Mouse (Mus musculus) heart, postnatal 14 days (tissue): ENCODE measurements at regions not wholly inside any gene's neighbourhood (a gene's known extent, or its start where the extent isn't known, plus 50 kb on each side); places are given as distances from the start of the nearest gene placed in this dataset.

Experiments
- DNase-seq, 2 experiments: peaks; one replicate each; pipeline ENCODE4 v3.0.0; 2021 to 2022
- intact Hi-C: fragments of 180-260 bp; cut with DNase I; formaldehyde crosslinking; loops from one replicate; pipeline ENCODE4 v1.15.1; 2025

DNA sequence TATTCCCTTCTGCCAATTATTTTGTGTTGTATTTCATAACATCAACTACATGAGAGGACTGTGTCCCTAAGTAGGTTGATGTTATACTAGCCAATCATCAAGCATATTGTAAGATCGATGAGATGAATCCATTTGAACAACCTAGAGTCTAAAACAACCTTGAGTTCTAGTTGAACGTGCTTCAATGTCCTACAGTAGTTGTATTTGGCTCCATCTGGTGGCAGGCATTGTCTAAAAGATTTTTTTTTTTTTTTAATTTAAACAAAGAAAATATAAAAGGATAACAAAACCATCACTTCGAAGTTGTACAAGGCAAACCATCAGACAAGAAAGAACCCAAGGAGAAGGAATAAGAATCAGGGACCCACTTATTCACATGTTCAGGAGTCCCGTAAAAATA is 114.4 kb downstream of the Pih1d3 start:
- DNase-seq: peak in 1 of 2 experiments; percentile 2
- intact Hi-C loops: loop anchor here (1.0 kb wide), 1 partner anchor 127 kb away; no protein-coding TSS in a partner anchor

DNA sequence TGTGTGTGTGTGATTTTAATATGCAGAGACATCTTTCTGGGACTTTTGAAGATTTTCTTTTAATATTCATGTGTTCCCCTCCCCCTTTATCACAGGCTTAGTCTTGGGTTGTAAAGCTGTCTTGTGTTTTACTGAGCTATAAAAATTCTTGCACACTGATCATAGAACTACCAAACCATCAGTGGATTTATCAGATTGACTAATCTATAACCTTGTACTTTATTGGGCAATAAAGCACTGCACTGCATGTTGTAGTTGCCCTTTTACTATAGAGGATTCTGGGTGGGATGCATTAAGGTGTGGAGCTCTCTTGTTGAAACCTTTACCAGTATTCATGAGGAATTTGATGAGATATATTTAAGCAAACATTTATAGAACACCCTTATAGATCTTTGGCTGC is 141.3 kb downstream of the Pih1d3 start:
- DNase-seq: no peak
- intact Hi-C loops: no loop called here

DNA sequence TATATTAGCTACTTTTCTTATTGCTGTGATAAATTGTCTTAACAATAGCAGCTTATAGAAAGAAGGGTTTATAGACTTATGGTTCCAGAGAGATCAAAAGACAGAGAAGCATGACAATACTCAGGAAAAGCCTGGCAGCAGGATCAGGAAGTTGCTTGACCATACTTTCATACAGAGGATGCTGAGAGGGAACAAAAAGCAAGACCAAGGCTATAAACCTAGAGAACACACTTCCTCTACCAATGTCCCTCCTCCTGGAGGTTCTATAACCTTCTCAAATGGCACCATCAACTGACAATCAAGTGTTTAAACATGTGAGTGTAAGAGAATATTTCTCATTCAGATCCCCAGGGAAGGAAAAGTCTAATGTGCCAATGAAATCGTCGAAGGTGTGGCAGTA is 154.7 kb downstream of the Pih1d3 start:
- no peak for DNase-seq
- intact Hi-C loops: no loop called here

DNA sequence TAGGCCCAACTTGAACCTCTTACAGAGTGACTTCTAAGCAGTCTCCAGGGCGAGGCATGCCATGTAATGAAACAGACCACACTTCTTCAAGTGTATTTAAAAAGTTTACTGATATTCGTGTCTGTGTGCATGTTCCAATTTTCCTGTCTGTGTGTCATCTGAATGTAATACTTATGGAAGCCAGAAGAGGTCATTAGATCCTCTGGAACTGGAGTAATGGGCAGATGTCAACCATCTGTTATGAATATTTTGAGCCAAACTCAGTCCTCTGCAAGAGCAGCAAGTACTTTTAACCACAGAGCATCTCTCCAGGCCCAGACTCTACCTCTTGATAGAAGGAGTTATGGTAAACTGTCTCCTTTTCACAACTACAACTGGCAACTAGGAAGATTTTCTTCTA is 156.4 kb downstream of the Pih1d3 start:
- intact Hi-C loops: no loop called here

DNA sequence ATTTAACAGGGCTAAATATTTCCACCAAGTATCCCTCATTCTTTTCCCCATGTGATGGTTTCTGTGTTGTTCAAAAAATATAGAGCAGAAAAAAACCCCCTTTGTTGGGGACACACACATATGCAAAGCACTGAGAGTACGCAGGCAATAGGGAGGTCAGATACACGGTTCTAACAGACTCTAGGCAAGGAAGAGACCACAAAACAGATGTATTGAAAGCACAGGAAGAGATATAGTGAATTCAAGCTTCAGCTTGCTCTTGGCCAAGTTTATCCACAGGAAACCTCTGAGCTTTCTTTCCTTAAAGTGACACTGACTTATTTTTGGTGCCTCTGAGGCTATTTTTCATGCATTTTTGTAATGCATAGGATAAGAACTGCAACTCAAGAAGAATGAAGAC is 157.7 kb downstream of the Pih1d3 start:
- intact Hi-C loops: no loop called here
- DNase-seq: no peak

More for the DNA sequence above, 156.4 kb downstream of the Pih1d3 start:
- no peak for DNase-seq

DNA sequence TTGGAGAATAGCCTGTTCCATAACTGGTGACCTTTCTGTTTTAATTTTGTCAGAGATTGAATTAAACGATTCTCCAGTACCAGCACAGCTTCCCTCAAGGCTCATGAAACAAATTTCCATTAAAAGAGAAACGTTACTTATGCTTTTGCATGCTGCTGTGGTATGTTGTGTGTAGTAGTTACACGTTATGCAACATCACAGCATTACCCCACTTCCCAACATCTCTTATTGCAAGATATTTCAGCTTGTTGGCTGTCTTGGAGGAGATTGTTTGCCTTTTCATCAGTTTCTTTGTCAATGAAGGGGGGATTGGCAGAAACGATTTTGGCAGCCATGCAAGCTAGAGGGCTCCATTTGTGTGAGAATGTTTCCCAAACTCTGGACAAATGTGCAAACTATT is 159.6 kb downstream of the Pih1d3 start:
- intact Hi-C loops: no loop called here
- no peak for DNase-seq
